Mouse (Mus musculus) forebrain, embryonic 11.5 days (tissue): ENCODE results near the gene Mrpl27. TPM values are rescaled to one million over a fixed set of nuclear protein-coding genes. Genes with fewer than 3 reads are reported as not detected.

Source experiments
- ATAC-seq: fragments of 200-750 bp; cut with Nextera tagmentation; replicated peaks from 2 replicates; pipeline ENCODE4 v1.8.0; 2017; ENCODE audit warnings: moderate TSS enrichment; ENCODE audit not compliant: low FRiP score
- DNase-seq: peaks from one replicate; pipeline ENCODE4 v3.0.0-alpha.2; 2017; ENCODE audit warnings: low spot score
- H3K27ac ChIP-seq: fragments of 300-500 bp; sonication (generic); 2 replicates; pipeline ENCODE4 v1.5.1; 2014; ENCODE audit warnings: low read depth, low read length
- H3K27me3 ChIP-seq: fragments of 300-500 bp; sonication (generic); 2 replicates; pipeline ENCODE4 v1.6.1; 2014; ENCODE audit warnings: mild to moderate bottlenecking, low read length, mixed read lengths; ENCODE audit not compliant: control insufficient read depth, insufficient read depth
- H3K36me3 ChIP-seq: fragments of 300-500 bp; sonication (generic); 2 replicates; pipeline ENCODE4 v1.6.1; 2014; ENCODE audit warnings: mild to moderate bottlenecking, low read length, moderate library complexity, mixed read lengths; ENCODE audit not compliant: control insufficient read depth, insufficient read depth
- H3K4me1 ChIP-seq: fragments of 300-500 bp; sonication (generic); replicated peaks from 2 replicates; pipeline ENCODE4 v1.6.1; 2014; ENCODE audit warnings: low read length, mixed read lengths; ENCODE audit not compliant: control insufficient read depth, insufficient read depth
- H3K4me2 ChIP-seq: fragments of 300-500 bp; sonication (generic); 2 replicates; pipeline ENCODE4 v1.6.1; 2014; ENCODE audit warnings: low read depth, mild to moderate bottlenecking, low read length, moderate library complexity, mixed read lengths; ENCODE audit not compliant: severe bottlenecking
- H3K4me3 ChIP-seq: fragments of 300-500 bp; sonication (generic); 2 replicates; pipeline ENCODE4 v1.5.1; 2014; ENCODE audit warnings: low read depth, low read length
- H3K9ac ChIP-seq: fragments of 300-500 bp; sonication (generic); 2 replicates; pipeline ENCODE4 v1.6.1; 2014; ENCODE audit warnings: low read length
- H3K9me3 ChIP-seq: fragments of 300-500 bp; sonication (generic); 2 replicates; pipeline ENCODE4 v1.6.1; 2016; ENCODE audit warnings: low read length, mixed read lengths; ENCODE audit not compliant: control insufficient read depth
- WGBS: fragments of 180-500 bp; shearing (Covaris S2); extraction: QIAGEN DNeasy Blood & Tissue Kit; methylation state at CpG from one replicate; pipeline ENCODE4 v1.1.7; 2014; 5-methylcytosine and 5-hydroxymethylcytosine counted together
- polyA plus RNA-seq: library from polyadenylated mRNA; unstranded; fragments of >200 nt; fragmentation: Nextera tagmentation; extraction: Ambion mirVana; gene quantifications from 2 replicates; pipeline ENCODE4 v1.2.1, GENCODE M21; 2014

Gene Mrpl27
- polyA plus RNA-seq, 1 experiment from 2014 or later: 125 TPM

DNA sequence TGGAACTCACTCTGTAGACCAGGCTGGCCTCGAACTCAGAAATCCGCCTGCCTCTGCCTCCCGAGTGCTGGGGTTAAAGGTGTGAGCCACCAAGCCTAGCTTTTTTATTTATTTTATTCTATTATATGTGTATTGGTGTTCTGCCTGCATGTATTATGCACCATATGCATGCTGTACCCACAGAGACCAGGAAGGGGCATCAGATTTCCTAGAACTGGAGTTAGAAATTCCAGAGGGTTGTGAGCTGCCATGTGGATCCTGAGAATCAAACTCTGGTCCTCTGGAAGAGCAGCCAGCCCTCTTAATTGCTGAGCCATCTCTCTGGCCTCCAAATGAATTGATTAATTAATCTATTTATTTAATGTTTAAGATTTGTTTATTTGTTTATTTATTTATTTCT lies 45.8 kb downstream of the Mrpl27 start:
- no peak overlapping the region for H3K9ac ChIP-seq
- H3K27ac ChIP-seq: no peak overlapping the region
- H3K27me3 ChIP-seq: no peaks in the 10 kb centered on the region
- H3K4me1 ChIP-seq: no peaks in the 10 kb centered on the region; the same call in 1 of the 2 replicates
- H3K4me2 ChIP-seq: no peak overlapping the region
- no peak for DNase-seq
- no peaks in the 10 kb centered on the region for H3K36me3 ChIP-seq
- ATAC-seq: no peak
- H3K4me3 ChIP-seq: no peak overlapping the region
- H3K9me3 ChIP-seq: no peaks in the 10 kb centered on the region
- WGBS: 95% methylated on average over 3 of the region's 3 CpGs

- Histone ChIP-seq H3K4me2 (no peak overlapping the region), H3K27ac (no peak overlapping the region), H3K4me3 (no peak overlapping the region), H3K9me3 (no peaks in the 10 kb centered on the region), H3K4me1 (no peaks in the 10 kb centered on the region; the same call in 1 of the 2 replicates), H3K27me3 (no peaks in the 10 kb centered on the region), H3K9ac (no peak overlapping the region), H3K36me3 (no peaks in the 10 kb centered on the region)
- 70% methylated on average over 27 of the region's 27 CpGs for WGBS
- ATAC-seq (no peak), DNase-seq (no peak)
These were observed 48.0 kb downstream of the Mrpl27 start for GRCm38 (mm10) chr11:94701401-94702215.

GRCm38 (mm10) chr11:94702216-94702610 lies 48.6 kb downstream of the Mrpl27 start:
- H3K9me3 ChIP-seq: no peaks in the 10 kb centered on the region
- ATAC-seq (no peak), DNase-seq (no peak)
- H3K27ac ChIP-seq: no peak overlapping the region
- WGBS: 67% methylated on average over 3 of the region's 3 CpGs
- no peaks in the 10 kb centered on the region; the same call in 1 of the 2 replicates for H3K4me1 ChIP-seq
- H3K4me2 ChIP-seq: no peak overlapping the region
- no peak overlapping the region for H3K9ac ChIP-seq
- no peaks in the 10 kb centered on the region for H3K36me3 ChIP-seq
- H3K4me3 ChIP-seq: no peak overlapping the region
- H3K27me3 ChIP-seq: no peaks in the 10 kb centered on the region

DNA sequence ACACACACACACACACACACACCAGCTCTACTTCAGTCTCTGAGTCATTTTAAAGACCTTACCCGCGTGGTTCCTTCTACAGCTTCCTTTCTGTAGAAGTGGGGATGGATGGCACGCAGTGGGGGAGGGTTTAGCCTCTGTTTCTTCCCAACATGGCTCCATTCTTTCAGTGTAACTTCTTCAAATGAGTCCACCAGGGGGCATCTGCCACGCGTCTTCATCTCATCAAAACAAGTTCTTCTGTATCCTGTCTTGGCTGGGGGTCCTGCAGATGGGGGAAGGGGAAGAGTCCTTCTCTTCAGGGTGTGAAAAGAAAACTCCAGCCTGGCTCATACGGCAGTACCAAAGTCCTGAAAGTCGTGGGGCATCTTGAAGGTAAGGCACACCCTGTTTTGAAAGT lies 50.5 kb downstream of the Mrpl27 start:
- no peaks in the 10 kb centered on the region for H3K36me3 ChIP-seq
- H3K4me1 ChIP-seq: no peaks in the 10 kb centered on the region; the same call in 1 of the 2 replicates
- no peak overlapping the region for H3K4me2 ChIP-seq
- H3K9me3 ChIP-seq: no peaks in the 10 kb centered on the region
- 38% methylated on average over 7 of the region's 7 CpGs for whole genome bisulfite sequencing
- DNase-seq (no peak), ATAC-seq (no peak)
- no peak overlapping the region for H3K27ac ChIP-seq
- H3K4me3 ChIP-seq: no peak overlapping the region
- H3K9ac ChIP-seq: no peak overlapping the region
- no peaks in the 10 kb centered on the region for H3K27me3 ChIP-seq

DNA sequence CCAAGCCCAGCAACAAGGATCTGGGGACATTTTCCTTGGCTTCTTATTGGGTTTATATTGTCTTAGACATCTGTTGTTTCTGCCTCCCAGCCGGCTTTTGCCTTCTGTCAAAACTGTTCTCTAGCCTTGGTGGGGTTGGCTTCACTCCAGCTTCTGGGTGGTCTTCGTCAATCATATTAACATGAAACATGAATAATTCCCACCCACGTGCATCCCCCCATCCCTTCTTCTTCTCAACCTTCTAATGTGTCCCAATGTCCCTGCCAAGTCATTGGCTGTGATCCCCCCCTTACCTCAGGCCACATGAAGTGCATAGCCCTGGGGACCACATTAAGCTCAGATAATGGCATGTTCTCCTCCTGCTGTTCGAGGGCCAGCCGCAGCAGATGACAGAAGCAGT lies 50.9 kb downstream of the Mrpl27 start, which contains the start of gene Gm11541:
Gene Gm11541, minus strand, starts transcription at position 28 of the 400 bp plus-strand sequence.
- DNase-seq (no peak), ATAC-seq (no peak)
- 87% methylated on average over 5 of the region's 5 CpGs for WGBS
- Histone ChIP-seq H3K27me3 (no peaks in the 10 kb centered on the region), H3K9ac (no peak within 1 kb of the TSS), H3K4me2 (no peak within 1 kb of the TSS), H3K4me1 (no peaks in the 10 kb centered on the region; the same call in 1 of the 2 replicates), H3K9me3 (no peaks in the 10 kb centered on the region), H3K36me3 (no peaks in the 10 kb centered on the region), H3K4me3 (no peak within 1 kb of the TSS), H3K27ac (no peak within 1 kb of the TSS)

Other genes starting within 250 kb of the Mrpl27 start
- gene Cacna1g, start 179.6 kb upstream of the Mrpl27 start, polyA plus RNA-seq: 13.0 and 17.4 TPM in 2 replicates
- 0.17 TPM in 1 of 2 replicates, not detected in the other for gene Spata20, start 167.6 kb upstream of the Mrpl27 start, polyA plus RNA-seq
- gene Epn3, start 153.8 kb upstream of the Mrpl27 start, polyA plus RNA-seq: 0.48 and 0.64 TPM in 2 replicates
- gene Mycbpap, start 132.0 kb upstream of the Mrpl27 start, polyA plus RNA-seq: 1.9 and 4.8 TPM in 2 replicates
- 2.9 and 3.7 TPM in 2 replicates for gene Rsad1, start 104.5 kb upstream of the Mrpl27 start, polyA plus RNA-seq
- gene Chad, start 88.7 kb upstream of the Mrpl27 start, polyA plus RNA-seq: not detected in 2 replicates
- gene Acsf2, start 51.9 kb upstream of the Mrpl27 start, polyA plus RNA-seq: 6.3 and 6.9 TPM in 2 replicates
- gene Lrrc59, start 24.0 kb upstream of the Mrpl27 start, polyA plus RNA-seq: 226 and 244 TPM in 2 replicates
- 57.2 and 60.0 TPM in 2 replicates for gene Eme1, start 197 bp downstream of the Mrpl27 start, polyA plus RNA-seq
- 18.0 and 19.8 TPM in 2 replicates for gene Xylt2, start 23.7 kb downstream of the Mrpl27 start, polyA plus RNA-seq
- not detected in 2 replicates for gene Gm11541, start 50.7 kb downstream of the Mrpl27 start, polyA plus RNA-seq
- gene Cdc34b, start 88.0 kb downstream of the Mrpl27 start, polyA plus RNA-seq: 0.23 TPM in 1 of 2 replicates, not detected in the other
- not detected in 2 replicates for gene Tmem92, start 128.9 kb downstream of the Mrpl27 start, polyA plus RNA-seq